Mouse (Mus musculus): ENCODE measurements around the gene Retsat.

GRCm38 (mm10) chr6:72590111-72590510 is 8.2 kb upstream of the Retsat start:
- TF ChIP-seq CTCF (conservative IDR thresholded peaks at IDR 0.05 in 1 of 2, IDR thresholded peaks at IDR 0.05 in 1 of 2; ENCODE audit: low read depth in 2 of 2, low read length in 2 of 2) (no peak), ZKSCAN1 (IDR thresholded peaks at IDR 0.05; ENCODE audit: borderline replicate concordance, low read depth, low read length) (no peak), MAFK (IDR thresholded peaks at IDR 0.05; ENCODE audit: insufficient replicate concordance, low read length) (no peak), NELFE (IDR thresholded peaks at IDR 0.05; ENCODE audit: low read depth, low read length) (no peak), POLR2A (IDR thresholded peaks at IDR 0.05; ENCODE audit: low read depth, low read length) (no peak), HCFC1 (IDR thresholded peaks at IDR 0.05; ENCODE audit: low read depth, low read length) (no peak), RCOR1 (conservative IDR thresholded peaks at IDR 0.05; ENCODE audit: low read depth, low read length) (no peak), ELF1 (IDR thresholded peaks at IDR 0.05; ENCODE audit: low read depth, low read length) (no peak)

Measured in CH12.LX (cell line).